Mouse (Mus musculus) myocyte (in vitro differentiated cells): ENCODE measurements around the gene Rapgef4. TPM values are rescaled to one million over a fixed set of nuclear protein-coding genes. Genes with fewer than 3 reads are reported as not detected.

Experiments
- H3K27me3 ChIP-seq: one replicate; pipeline ENCODE4 v1.6.1; 2011; ENCODE audit not compliant: control insufficient read depth, insufficient read depth, insufficient read length
- H3K36me3 ChIP-seq: one replicate; pipeline ENCODE4 v1.6.1; 2011; ENCODE audit not compliant: control insufficient read depth, insufficient read depth
- H3K4me2 ChIP-seq: one replicate; pipeline ENCODE4 v1.6.1; 2011; ENCODE audit warnings: low read depth, control low read depth
- H3K4me3 ChIP-seq: one replicate; pipeline ENCODE4 v1.5.1; 2011; ENCODE audit warnings: mild to moderate bottlenecking, control low read depth, moderate library complexity
- H3K79me2 ChIP-seq: one replicate; pipeline ENCODE4 v1.6.1; 2011; ENCODE audit not compliant: control insufficient read depth, insufficient read depth
- H3ac ChIP-seq: one replicate; pipeline ENCODE4 v1.6.1; 2011; ENCODE audit not compliant: control insufficient read depth, insufficient read length
- CEBPB ChIP-seq: IDR thresholded peaks from 2 replicates; pipeline ENCODE4 v1.6.1; 2011; ENCODE audit warnings: mild to moderate bottlenecking, moderate library complexity; ENCODE audit not compliant: poor library complexity, insufficient read depth, severe bottlenecking
- E2F4 ChIP-seq: IDR thresholded peaks from one replicate; pipeline ENCODE4 v1.6.1; 2011; ENCODE audit warnings: mild to moderate bottlenecking, control low read depth, moderate library complexity; ENCODE audit not compliant: insufficient read depth
- MAX ChIP-seq: IDR thresholded peaks from one replicate; pipeline ENCODE4 v1.6.1; 2011; ENCODE audit warnings: low read depth, mild to moderate bottlenecking, control low read depth
- MYOD1 ChIP-seq, 3 experiments: IDR thresholded peaks; one replicate each; pipeline ENCODE4 v1.6.1; 2011; ENCODE audit warnings: control low read depth in 2 of 3, low read depth in 2 of 3, mild to moderate bottlenecking in 2 of 3, moderate library complexity in 1 of 3; ENCODE audit not compliant: insufficient read length in 2 of 3, control insufficient read depth in 1 of 3
- MYOG ChIP-seq, 3 experiments: IDR thresholded peaks; one replicate each; pipeline ENCODE4 v1.6.1; 2011; ENCODE audit warnings: control low read depth in 2 of 3, low read depth in 2 of 3, mild to moderate bottlenecking in 2 of 3; ENCODE audit not compliant: insufficient read length in 2 of 3, control insufficient read depth in 1 of 3, insufficient read depth in 1 of 3
- POLR2A ChIP-seq: IDR thresholded peaks from one replicate; pipeline ENCODE4 v1.6.1; 2011; ENCODE audit warnings: low read depth, mild to moderate bottlenecking, control low read depth, moderate library complexity; ENCODE audit not compliant: insufficient read length
- POLR2AphosphoS2 ChIP-seq: IDR thresholded peaks from one replicate; pipeline ENCODE4 v1.6.1; 2011; ENCODE audit warnings: low read depth, control low read depth; ENCODE audit not compliant: insufficient read length
- REST ChIP-seq: IDR thresholded peaks from one replicate; pipeline ENCODE4 v1.6.1; 2011; ENCODE audit warnings: mild to moderate bottlenecking, control low read depth, moderate library complexity; ENCODE audit not compliant: insufficient read depth, insufficient read length
- SRF ChIP-seq: IDR thresholded peaks from one replicate; pipeline ENCODE4 v1.6.1; 2011; ENCODE audit warnings: low read depth; ENCODE audit not compliant: control insufficient read depth, insufficient read length
- TCF12 ChIP-seq: IDR thresholded peaks from one replicate; pipeline ENCODE4 v1.6.1; 2011; ENCODE audit warnings: mild to moderate bottlenecking, control low read depth; ENCODE audit not compliant: poor library complexity, insufficient read depth, severe bottlenecking
- TCF3 ChIP-seq: IDR thresholded peaks from one replicate; pipeline ENCODE4 v1.6.1; 2011; ENCODE audit warnings: low read depth, control low read depth; ENCODE audit not compliant: insufficient read length
- USF1 ChIP-seq: IDR thresholded peaks from one replicate; pipeline ENCODE4 v1.6.1; 2011; ENCODE audit warnings: low read depth, mild to moderate bottlenecking, control low read depth, moderate library complexity
- polyA plus RNA-seq: library from polyadenylated mRNA; unstranded; fragments of >200 nt; fragmentation: generic; extraction: Trizol; gene quantifications from one replicate; pipeline ENCODE4 v1.2.1, GENCODE M21; 2012; ENCODE audit warnings: missing spikeins

Rapgef4 gene
- polyA plus RNA-seq, 1 experiment, result 0.28 TPM

- no peak for TF ChIP-seq REST
- TF ChIP-seq MYOG (IDR thresholded peaks at IDR 0.05; ENCODE audit: control insufficient read depth in 1 of 3, insufficient read depth in 1 of 3, insufficient read length in 2 of 3, low read depth in 2 of 3), result no peak
- no peak for TF ChIP-seq POLR2AphosphoS2
- no peak for TF ChIP-seq E2F4
- no peak for TF ChIP-seq TCF12
- TF ChIP-seq MYOD1 (IDR thresholded peaks at IDR 0.05; ENCODE audit: control insufficient read depth in 1 of 3, insufficient read length in 2 of 3, low read depth in 2 of 3), result no peak
- no peak for TF ChIP-seq POLR2A
- no peak for TF ChIP-seq TCF3
- no peak for TF ChIP-seq SRF
- TF ChIP-seq USF1, result no peak
- TF ChIP-seq MAX, result no peak
- TF ChIP-seq CEBPB, result no peak
- Histone ChIP-seq H3K79me2 (no peaks in the 10 kb centered on the region), H3ac (no peak overlapping the region), H3K27me3 (peaks cover 9% of the 10 kb centered on the region), H3K36me3 (no peaks in the 10 kb centered on the region), H3K4me2 (no peak overlapping the region), H3K4me3 (no peak overlapping the region)
Observed at GRCm38 (mm10) chr2:71956463-71956862, 24.6 kb upstream of the Rapgef4 start.

- H3K4me2 ChIP-seq, result no peak overlapping the region
- peaks cover 9% of the 10 kb centered on the region for H3K27me3 ChIP-seq
- H3K4me3 ChIP-seq, result no peak overlapping the region
- H3ac ChIP-seq, result no peak overlapping the region
- no peaks in the 10 kb centered on the region for H3K79me2 ChIP-seq
- no peaks in the 10 kb centered on the region for H3K36me3 ChIP-seq
- TF ChIP-seq E2F4, result no peak
- no peak for TF ChIP-seq TCF3
- no peak for TF ChIP-seq MAX
- TF ChIP-seq POLR2A, result no peak
- no peak for TF ChIP-seq TCF12
- TF ChIP-seq MYOG (IDR thresholded peaks at IDR 0.05; ENCODE audit: control insufficient read depth in 1 of 3, insufficient read depth in 1 of 3, insufficient read length in 2 of 3, low read depth in 2 of 3), result no peak
- TF ChIP-seq USF1, result no peak
- no peak for TF ChIP-seq SRF
- no peak for TF ChIP-seq MYOD1 (IDR thresholded peaks at IDR 0.05; ENCODE audit: control insufficient read depth in 1 of 3, insufficient read length in 2 of 3, low read depth in 2 of 3)
- no peak for TF ChIP-seq POLR2AphosphoS2
- TF ChIP-seq REST, result no peak
- no peak for TF ChIP-seq CEBPB
Observed at GRCm38 (mm10) chr2:71957951-71958350, 23.1 kb upstream of the Rapgef4 start.

GRCm38 (mm10) chr2:71958393-71958792 is 22.6 kb upstream of the Rapgef4 start:
- H3K27me3 ChIP-seq, result peaks cover 9% of the 10 kb centered on the region

GRCm38 (mm10) chr2:71964216-71964615 is 16.8 kb upstream of the Rapgef4 start:
- no peaks in the 10 kb centered on the region for H3K79me2 ChIP-seq
- H3K36me3 ChIP-seq, result no peaks in the 10 kb centered on the region
- no peak for TF ChIP-seq MAX
- no peak for TF ChIP-seq MYOG (IDR thresholded peaks at IDR 0.05; ENCODE audit: control insufficient read depth in 1 of 3, insufficient read depth in 1 of 3, insufficient read length in 2 of 3, low read depth in 2 of 3)
- peak in 1 of 3 experiments; percentile 4 for TF ChIP-seq MYOD1 (IDR thresholded peaks at IDR 0.05; ENCODE audit: control insufficient read depth in 1 of 3, insufficient read length in 2 of 3, low read depth in 2 of 3)
- TF ChIP-seq POLR2A, result no peak
- TF ChIP-seq E2F4, result no peak
- no peak for TF ChIP-seq TCF12
- TF ChIP-seq REST, result no peak
- TF ChIP-seq CEBPB, result no peak
- no peak for TF ChIP-seq SRF
- TF ChIP-seq USF1, result peak; percentile 27
- H3K4me2 ChIP-seq, result peak overlapping the region; percentile 3
- peaks cover 5% of the 10 kb centered on the region for H3K27me3 ChIP-seq
- no peak overlapping the region for H3ac ChIP-seq
- H3K4me3 ChIP-seq, result no peak overlapping the region

More at GRCm38 (mm10) chr2:71958393-71958792, 22.6 kb upstream of the Rapgef4 start:
- Histone ChIP-seq H3K4me3 (no peak overlapping the region), H3ac (no peak overlapping the region), H3K79me2 (no peaks in the 10 kb centered on the region), H3K4me2 (no peak overlapping the region), H3K36me3 (no peaks in the 10 kb centered on the region)
- no peak for TF ChIP-seq E2F4
- no peak for TF ChIP-seq POLR2A
- no peak for TF ChIP-seq MAX

- H3ac ChIP-seq, result no peak overlapping the region
- peaks cover 5% of the 10 kb centered on the region for H3K27me3 ChIP-seq
- H3K79me2 ChIP-seq, result no peaks in the 10 kb centered on the region
- no peak overlapping the region for H3K4me2 ChIP-seq
- no peak overlapping the region for H3K4me3 ChIP-seq
- H3K36me3 ChIP-seq, result no peaks in the 10 kb centered on the region
- TF ChIP-seq TCF12 (no peak), POLR2AphosphoS2 (no peak), USF1 (no peak), POLR2A (no peak), E2F4 (no peak), CEBPB (no peak), MYOG (IDR thresholded peaks at IDR 0.05; ENCODE audit: control insufficient read depth in 1 of 3, insufficient read depth in 1 of 3, insufficient read length in 2 of 3, low read depth in 2 of 3) (no peak), REST (no peak)
Observed at GRCm38 (mm10) chr2:71965476-71965875, 15.6 kb upstream of the Rapgef4 start.
